Mouse (Mus musculus) small intestine, adult 2 months (tissue): ENCODE data around the gene Meis2. TPM values are rescaled to one million over a fixed set of nuclear protein-coding genes. Genes with fewer than 3 reads are reported as not detected.

Source experiments
- H3K27ac ChIP-seq: fragments of 200-500 bp; 2 replicates; pipeline ENCODE4 v1.5.1; 2012; ENCODE audit warnings: low read depth, low read length, control low read depth, inconsistent platforms; ENCODE audit not compliant: insufficient read depth
- H3K27me3 ChIP-seq: fragments of 200-500 bp; 2 replicates; pipeline ENCODE4 v1.6.1; 2012; ENCODE audit warnings: mild to moderate bottlenecking, moderate library complexity, low read length, inconsistent platforms; ENCODE audit not compliant: control insufficient read depth, insufficient read depth
- H3K36me3 ChIP-seq: fragments of 200-500 bp; 2 replicates; pipeline ENCODE4 v1.6.1; 2012; ENCODE audit warnings: mild to moderate bottlenecking, low read length, control low read depth, inconsistent platforms; ENCODE audit not compliant: control insufficient read depth, insufficient read depth
- H3K4me1 ChIP-seq: fragments of 200-500 bp; 2 replicates; pipeline ENCODE4 v1.6.1; 2012; ENCODE audit warnings: low read length, inconsistent platforms, mixed read lengths; ENCODE audit not compliant: control insufficient read depth, insufficient read depth, insufficient read length
- H3K4me3 ChIP-seq: fragments of 200-500 bp; 2 replicates; pipeline ENCODE4 v1.5.1; 2012; ENCODE audit warnings: low read depth, mild to moderate bottlenecking, control low read depth, inconsistent platforms, low read length, moderate library complexity
- CTCF ChIP-seq: fragments of 200-500 bp; IDR thresholded peaks from 2 replicates; pipeline ENCODE4 v1.5.1; 2012; ENCODE audit warnings: low read depth, mild to moderate bottlenecking, control low read depth, inconsistent platforms, low read length, moderate library complexity, mixed read lengths; ENCODE audit not compliant: insufficient replicate concordance, insufficient read length; ENCODE audit errors: extremely low read depth
- POLR2A ChIP-seq: fragments of 200-500 bp; IDR thresholded peaks from 2 replicates; pipeline ENCODE4 v1.6.1; 2012; ENCODE audit warnings: low read depth, mild to moderate bottlenecking, control low read depth, inconsistent platforms, low read length, moderate library complexity
- WGBS: fragments of 180-500 bp; shearing (Covaris S2); methylation state at CpG from one replicate; pipeline ENCODE4 v1.1.7; 2018; 5-methylcytosine and 5-hydroxymethylcytosine counted together
- polyA plus RNA-seq: library from polyadenylated mRNA; depleted of rRNA; stranded (reverse); fragments of >200 nt; gene quantifications from 2 replicates; pipeline ENCODE4 v1.2.3, GENCODE M21; 2012

Meis2 gene
- polyA plus RNA-seq, 1 experiment: 3.9 TPM

GRCm38 (mm10) chr2:116001352-116002138, 64.1 kb downstream of the Meis2 start:
- 66% methylated on average over 6 of the region's 6 CpGs for WGBS
- no peak for TF ChIP-seq CTCF
- no peak for TF ChIP-seq POLR2A

GRCm38 (mm10) chr2:116000514-116000913, 65.1 kb downstream of the Meis2 start:
- Histone ChIP-seq H3K27ac (no peak overlapping the region), H3K36me3 (no peaks in the 10 kb centered on the region), H3K4me3 (no peak overlapping the region), H3K4me1 (no peaks in the 10 kb centered on the region), H3K27me3 (no peaks in the 10 kb centered on the region)
- 87% methylated on average over 5 of the region's 5 CpGs for WGBS
- TF ChIP-seq CTCF (no peak), POLR2A (no peak)

More at GRCm38 (mm10) chr2:116001352-116002138, 64.1 kb downstream of the Meis2 start:
- no peak overlapping the region for H3K4me3 ChIP-seq
- no peaks in the 10 kb centered on the region for H3K27me3 ChIP-seq
- no peaks in the 10 kb centered on the region for H3K36me3 ChIP-seq
- H3K27ac ChIP-seq: no peak overlapping the region
- H3K4me1 ChIP-seq: no peaks in the 10 kb centered on the region

GRCm38 (mm10) chr2:115998802-115999201, 66.8 kb downstream of the Meis2 start:
- no peaks in the 10 kb centered on the region for H3K36me3 ChIP-seq
- no peak overlapping the region for H3K4me3 ChIP-seq
- H3K4me1 ChIP-seq: no peaks in the 10 kb centered on the region
- TF ChIP-seq POLR2A: no peak
- no peak for TF ChIP-seq CTCF
- WGBS: 80% methylated on average over 5 of the region's 5 CpGs
- H3K27me3 ChIP-seq: no peaks in the 10 kb centered on the region
- no peak overlapping the region for H3K27ac ChIP-seq

- WGBS: 86% methylated on average over 2 of the region's 2 CpGs
- TF ChIP-seq POLR2A: no peak
- TF ChIP-seq CTCF: no peak
- Histone ChIP-seq H3K4me3 (no peak overlapping the region), H3K27ac (no peak overlapping the region), H3K4me1 (no peaks in the 10 kb centered on the region), H3K36me3 (no peaks in the 10 kb centered on the region), H3K27me3 (no peaks in the 10 kb centered on the region)
Measured at GRCm38 (mm10) chr2:115996438-115996837, 69.2 kb downstream of the Meis2 start.

GRCm38 (mm10) chr2:115993877-115994276, 71.8 kb downstream of the Meis2 start:
- Histone ChIP-seq H3K36me3 (no peaks in the 10 kb centered on the region), H3K4me3 (no peak overlapping the region), H3K27ac (no peak overlapping the region), H3K27me3 (no peaks in the 10 kb centered on the region), H3K4me1 (no peaks in the 10 kb centered on the region)
- no peak for TF ChIP-seq POLR2A
- TF ChIP-seq CTCF: no peak
- WGBS: 91% methylated on average over 4 of the region's 4 CpGs

GRCm38 (mm10) chr2:115989249-115989648, 76.4 kb downstream of the Meis2 start:
- WGBS: 87% methylated on average over 6 of the region's 6 CpGs
- Histone ChIP-seq H3K4me1 (no peaks in the 10 kb centered on the region; the same call in 1 of the 2 replicates), H3K36me3 (no peaks in the 10 kb centered on the region), H3K4me3 (no peak overlapping the region), H3K27ac (no peak overlapping the region), H3K27me3 (no peaks in the 10 kb centered on the region)
- TF ChIP-seq POLR2A: no peak
- TF ChIP-seq CTCF: no peak

- H3K27me3 ChIP-seq: no peaks in the 10 kb centered on the region
- TF ChIP-seq CTCF (no peak), POLR2A (no peak)
- H3K27ac ChIP-seq: no peak overlapping the region
- peaks cover 2% of the 10 kb centered on the region; the same call in 1 of the 2 replicates for H3K4me1 ChIP-seq
- no peak overlapping the region for H3K4me3 ChIP-seq
- H3K36me3 ChIP-seq: no peaks in the 10 kb centered on the region
- WGBS: 87% methylated on average over 4 of the region's 4 CpGs
Measured at GRCm38 (mm10) chr2:115988448-115988847, 77.2 kb downstream of the Meis2 start.
